Mouse (Mus musculus) ES-E14 (cell line): Measurements from ENCODE around the gene Ccp110. TPM values are rescaled to one million over a fixed set of nuclear protein-coding genes. Genes with fewer than 3 reads are reported as not detected.

Experiments used
- DNase-seq: peaks from one replicate; pipeline ENCODE4 v3.0.0-alpha.2; 2013; ENCODE audit warnings: low read depth, low spot score
- H3K27ac ChIP-seq: 2 replicates; pipeline ENCODE4 v1.5.1; 2012; ENCODE audit warnings: low read depth, mild to moderate bottlenecking, low read length, moderate library complexity, mixed read lengths; ENCODE audit not compliant: poor library complexity, insufficient read depth, severe bottlenecking
- H3K36me3 ChIP-seq: 2 replicates; pipeline ENCODE4 v1.6.1; 2012; ENCODE audit warnings: mild to moderate bottlenecking, low read length, moderate library complexity, mixed read lengths; ENCODE audit not compliant: control insufficient read depth, poor library complexity, insufficient read depth, severe bottlenecking
- H3K4me1 ChIP-seq, 2 experiments: fragments of 150-350 bp in 1 of 2; sonication (generic) in 1 of 2; 2 replicates each; pipeline ENCODE4 v1.6.1; 2012; ENCODE audit warnings: low read length in 2 of 2, mild to moderate bottlenecking in 1 of 2, mixed read lengths in 1 of 2; ENCODE audit not compliant: control insufficient read depth in 2 of 2, insufficient read depth in 2 of 2, poor library complexity in 1 of 2
- H3K4me3 ChIP-seq, 2 experiments: fragments of 150-350 bp in 1 of 2; sonication (generic) in 1 of 2; 2 replicates each; pipeline ENCODE4 v1.5.1; 2012; ENCODE audit warnings: low read length in 2 of 2, low read depth in 1 of 2, mild to moderate bottlenecking in 1 of 2, mixed read lengths in 1 of 2; ENCODE audit not compliant: insufficient read depth in 1 of 2, poor library complexity in 1 of 2, severe bottlenecking in 1 of 2
- H3K9ac ChIP-seq: 2 replicates; pipeline ENCODE4 v1.6.1; 2012; ENCODE audit warnings: low read depth, mild to moderate bottlenecking, low read length, mixed read lengths; ENCODE audit not compliant: poor library complexity, insufficient read depth, severe bottlenecking
- H3K9me3 ChIP-seq: fragments of 150-350 bp; sonication (generic); 2 replicates; pipeline ENCODE4 v1.6.1; 2012; ENCODE audit warnings: low read depth, mild to moderate bottlenecking, low read length; ENCODE audit not compliant: control insufficient read depth, insufficient read depth
- CHD2 ChIP-seq: IDR thresholded peaks from 2 replicates; pipeline ENCODE4 v1.6.1; 2014; ENCODE audit warnings: mild to moderate bottlenecking, low read depth, low read length, inconsistent platforms
- HCFC1 ChIP-seq: IDR thresholded peaks from 2 replicates; pipeline ENCODE4 v1.6.1; 2012; ENCODE audit warnings: low read length, inconsistent platforms, borderline replicate concordance; ENCODE audit not compliant: insufficient read depth
- MAFK ChIP-seq: IDR thresholded peaks from 2 replicates; pipeline ENCODE4 v1.6.1; 2014; ENCODE audit warnings: mild to moderate bottlenecking, low read depth, low read length, inconsistent platforms; ENCODE audit not compliant: insufficient read depth
- ZC3H11A ChIP-seq: IDR thresholded peaks from 2 replicates; pipeline ENCODE4 v1.6.1; 2012; ENCODE audit warnings: low read depth, mild to moderate bottlenecking, inconsistent platforms, low read length, borderline replicate concordance
- ZNF384 ChIP-seq: IDR thresholded peaks from 2 replicates; pipeline ENCODE4 v1.6.1; 2012; ENCODE audit warnings: low read depth, low read length, inconsistent platforms
- in situ Hi-C, 2 experiments: fragments of 600-800 bp; cut with MboI; formaldehyde crosslinking; loops; one replicate each; pipeline ENCODE4 v1.15.1; 2025; ENCODE audit warnings: low sequenced_read_pairs in 2 of 2, inconsistent platforms in 1 of 2; ENCODE audit not compliant: unreplicated experiment in 2 of 2
- total RNA-seq: library from RNA; depleted of rRNA; stranded (reverse); fragments of 300-350 nt; gene quantifications from 2 replicates; pipeline ENCODE4 v1.2.3, GENCODE M21; 2012

Gene Ccp110
- total RNA-seq, 1 experiment, result 25.8 TPM

GRCm38 (mm10) chr7:118766834-118767224, 54.5 kb downstream of the Ccp110 start:
- in situ Hi-C loops, result loop anchor here (5.0 to 10.0 kb wide), 2 partner anchors 228 to 230 kb away; partner anchors contain the start of gene Gprc5b (in 2 of the 2)
- Histone ChIP-seq H3K4me1 (no peaks in the 10 kb centered on the region), H3K9ac (no peak overlapping the region), H3K36me3 (peaks cover 6% of the 10 kb centered on the region; the same call in 1 of the 2 replicates), H3K9me3 (no peaks in the 10 kb centered on the region), H3K27ac (no peak overlapping the region), H3K4me3 (no peak overlapping the region)
- TF ChIP-seq ZNF384, result no peak
- TF ChIP-seq CHD2, result no peak
- TF ChIP-seq MAFK, result no peak
- TF ChIP-seq ZC3H11A, result no peak
- TF ChIP-seq HCFC1, result no peak
- DNase-seq, result no peak

DNA sequence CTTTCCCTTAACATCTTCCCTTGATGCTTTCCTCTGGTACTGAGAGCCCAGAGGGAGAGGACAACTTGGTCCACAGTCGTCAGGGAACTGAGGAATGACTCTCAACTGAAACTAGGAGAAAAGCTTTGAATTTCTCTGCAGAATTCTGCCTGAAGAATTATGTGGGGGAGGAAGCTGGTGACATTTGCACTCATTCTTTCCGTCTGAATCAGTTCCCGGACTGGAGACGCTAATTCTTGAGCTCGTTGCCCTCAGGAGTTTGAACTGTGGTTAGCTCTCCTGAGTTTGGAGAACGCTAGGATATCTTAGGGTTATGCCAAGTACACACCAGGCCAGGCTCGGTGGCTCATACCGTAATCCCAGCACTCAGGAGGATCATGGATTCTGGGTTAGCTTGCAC, 56.9 kb downstream of the Ccp110 start:
- Histone ChIP-seq H3K9ac (no peak overlapping the region), H3K27ac (no peak overlapping the region), H3K9me3 (no peaks in the 10 kb centered on the region), H3K4me1 (no peaks in the 10 kb centered on the region), H3K36me3 (peaks cover 8% of the 10 kb centered on the region; the same call in 1 of the 2 replicates), H3K4me3 (no peak overlapping the region)
- TF ChIP-seq HCFC1 (no peak), CHD2 (no peak), ZNF384 (no peak), ZC3H11A (no peak), MAFK (no peak)
- DNase-seq, result no peak
- in situ Hi-C loops, result loop anchor here (5.0 to 10.0 kb wide), 2 partner anchors 226 to 228 kb away; partner anchors contain the start of gene Gprc5b (in 2 of the 2)

DNA sequence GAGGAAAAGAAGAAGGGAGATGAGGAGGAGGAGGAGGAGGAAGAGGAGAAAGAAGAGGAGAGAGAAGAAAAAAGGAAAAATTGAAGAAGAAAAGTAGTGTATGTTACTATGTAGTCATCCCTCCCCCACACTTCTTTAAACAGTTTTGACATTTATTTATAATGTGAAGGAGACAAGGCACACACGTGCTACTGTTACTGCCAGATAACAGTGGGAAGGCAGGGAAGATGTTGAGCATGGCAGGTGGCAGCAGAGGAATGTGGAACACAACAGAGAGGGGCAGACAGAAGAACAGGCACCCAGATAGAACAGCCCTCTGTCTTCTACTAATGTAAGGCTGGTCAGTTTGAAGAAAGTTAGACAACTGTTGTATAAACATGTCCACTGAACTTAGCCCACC, 57.3 kb downstream of the Ccp110 start:
- peaks cover 8% of the 10 kb centered on the region; the same call in 1 of the 2 replicates for H3K36me3 ChIP-seq

DNA sequence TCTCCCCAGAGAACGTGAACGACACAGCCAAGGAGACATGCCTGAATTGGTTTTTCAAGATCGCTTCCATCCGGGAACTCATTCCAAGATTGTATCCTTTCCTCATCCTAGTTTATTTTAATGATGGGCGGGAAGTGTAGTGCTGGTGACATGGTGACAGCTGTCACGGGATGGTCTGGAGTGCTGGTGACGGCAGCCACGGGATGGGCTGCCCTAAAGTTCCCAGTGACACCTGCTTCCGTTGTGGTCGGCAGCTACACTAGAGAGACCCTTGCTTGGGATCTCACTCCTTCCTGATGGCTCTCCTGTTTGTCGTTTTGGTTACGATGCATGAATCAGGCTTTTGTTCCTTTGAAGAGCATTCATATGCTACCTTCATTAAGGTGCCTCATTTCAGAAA, 60.7 kb downstream of the Ccp110 start:
- no peak overlapping the region for H3K9ac ChIP-seq
- in situ Hi-C loops, result no loop called here
- H3K4me3 ChIP-seq, result no peak overlapping the region
- DNase-seq, result no peak
- H3K4me1 ChIP-seq, result 0 out of 4 replicates have a peak, but pooled peaks cover 0 to 2% of the 10 kb centered on the region in 2 experiments
- H3K36me3 ChIP-seq, result peaks cover 12% of the 10 kb centered on the region; the same call in 1 of the 2 replicates
- H3K27ac ChIP-seq, result no peak overlapping the region
- H3K9me3 ChIP-seq, result no peaks in the 10 kb centered on the region
- TF ChIP-seq CHD2, result no peak

More for the DNA sequence above, 57.3 kb downstream of the Ccp110 start:
- Histone ChIP-seq H3K9ac (no peak overlapping the region), H3K4me1 (no peaks in the 10 kb centered on the region), H3K9me3 (no peaks in the 10 kb centered on the region), H3K27ac (no peak overlapping the region), H3K4me3 (no peak overlapping the region)
- in situ Hi-C loops, result loop anchor here (5.0 to 10.0 kb wide), 2 partner anchors 225 to 228 kb away; partner anchors contain the start of gene Gprc5b (in 2 of the 2)
- DNase-seq, result no peak
- TF ChIP-seq HCFC1, result no peak
- no peak for TF ChIP-seq ZC3H11A
- no peak for TF ChIP-seq MAFK
- TF ChIP-seq ZNF384, result no peak
- TF ChIP-seq CHD2, result no peak

GRCm38 (mm10) chr7:118775991-118776390, 63.6 kb downstream of the Ccp110 start:
- in situ Hi-C loops, result no loop called here
- H3K27ac ChIP-seq, result no peak overlapping the region; the same call in 1 of the 2 replicates
- no peak overlapping the region for H3K4me3 ChIP-seq

More at GRCm38 (mm10) chr7:118775991-118776390, 63.6 kb downstream of the Ccp110 start:
- Histone ChIP-seq H3K9me3 (no peaks in the 10 kb centered on the region), H3K4me1 (0 out of 4 replicates have a peak, but pooled peaks cover 0 to 2% of the 10 kb centered on the region in 2 experiments), H3K9ac (no peak overlapping the region), H3K36me3 (peaks cover 10% of the 10 kb centered on the region; the same call in 1 of the 2 replicates)
- no peak for DNase-seq
- TF ChIP-seq MAFK, result no peak
- no peak for TF ChIP-seq CHD2
- TF ChIP-seq HCFC1, result no peak
- no peak for TF ChIP-seq ZNF384
- no peak for TF ChIP-seq ZC3H11A
